Mouse (Mus musculus) lung, postnatal 0 days (tissue): Measurements from ENCODE around the gene Nbas.

ENCODE experiments used
- CTCF ChIP-seq: IDR thresholded peaks from 2 replicates; pipeline ENCODE4 v1.5.1; 2016; ENCODE audit warnings: antibody characterized with exemption, mild to moderate bottlenecking
- EP300 ChIP-seq: IDR thresholded peaks from 2 replicates; pipeline ENCODE4 v1.6.1; 2016; ENCODE audit warnings: antibody characterized with exemption, mild to moderate bottlenecking, control low read depth

DNA sequence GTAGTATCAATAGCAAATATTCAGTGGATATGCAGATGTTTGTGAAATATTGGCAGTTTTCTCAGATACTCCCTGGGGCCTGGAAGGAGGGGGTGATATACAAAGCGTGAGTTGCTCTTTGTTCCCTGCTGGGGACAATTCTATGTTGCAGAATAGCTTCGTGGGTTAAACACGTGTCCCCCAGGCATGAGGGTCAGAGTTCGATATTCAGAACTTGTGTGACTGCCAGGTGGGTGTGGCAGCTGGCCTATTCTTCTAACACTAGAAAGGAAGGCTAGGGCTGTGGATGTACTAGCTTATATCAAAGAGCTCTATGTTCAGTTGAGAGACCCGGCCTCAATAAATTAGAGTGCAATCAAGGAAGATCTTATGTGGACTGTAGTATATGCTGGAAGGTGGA lies 274.9 kb downstream of the Nbas start:
- TF ChIP-seq CTCF (no peak), EP300 (no peak)
